Mouse (Mus musculus): ENCODE data around the gene Lars2. TPM values are rescaled to one million over a fixed set of nuclear protein-coding genes. Genes with fewer than 3 reads are reported as not detected.

Lars2 gene
- polyA plus RNA-seq, 1 experiment from 2014 or later: 989 TPM

Other genes starting within 250 kb of the Lars2 start
- gene Clec3b, start 216.0 kb upstream of the Lars2 start, polyA plus RNA-seq (2015; fragmentation: Nextera tagmentation; extraction: Ambion mirVana): 1.7 and 3.1 TPM in 2 replicates
- 10.8 and 11.8 TPM in 2 replicates for gene Cdcp1, start 150.9 kb upstream of the Lars2 start, polyA plus RNA-seq (2015; fragmentation: Nextera tagmentation; extraction: Ambion mirVana)
- 17.3 and 19.1 TPM in 2 replicates for gene Tmem158, start 106.2 kb upstream of the Lars2 start, polyA plus RNA-seq (2015; fragmentation: Nextera tagmentation; extraction: Ambion mirVana)
- 56.8 and 59.8 TPM in 2 replicates for gene Limd1, start 111.8 kb downstream of the Lars2 start, polyA plus RNA-seq (2015; fragmentation: Nextera tagmentation; extraction: Ambion mirVana)
- gene Sacm1l, start 162.8 kb downstream of the Lars2 start, polyA plus RNA-seq (2015; fragmentation: Nextera tagmentation; extraction: Ambion mirVana): 53.6 and 53.9 TPM in 2 replicates

All from lung, embryonic 15.5 days (tissue).